Mouse (Mus musculus): Measurements from ENCODE around the gene D5Ertd579e. TPM values are rescaled to one million over a fixed set of nuclear protein-coding genes. Genes with fewer than 3 reads are reported as not detected.

D5Ertd579e gene
- polyA plus RNA-seq, 1 experiment from 2014 or later = 25.7 TPM

DNA sequence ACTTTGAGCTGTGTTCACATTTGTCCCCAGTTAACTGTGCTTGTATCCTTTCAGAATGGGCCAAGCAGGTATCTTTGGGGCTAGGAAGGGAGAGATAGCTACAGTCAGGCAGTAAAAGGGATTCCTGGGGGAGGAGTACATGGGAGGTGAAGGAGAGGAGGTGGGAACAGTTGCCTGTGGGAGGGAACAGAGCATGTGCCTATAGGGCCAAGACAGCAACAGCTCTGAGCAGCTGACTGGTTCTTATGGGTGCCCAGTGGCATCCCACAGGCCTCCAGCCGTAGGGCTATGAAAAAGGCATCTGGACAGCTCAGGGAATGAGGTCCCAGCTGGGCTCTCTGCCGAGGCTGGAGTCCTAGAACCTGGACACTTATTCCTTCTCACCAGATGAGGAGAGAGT is 21.0 kb upstream of the D5Ertd579e start:
- Histone ChIP-seq H3K27me3 (replicated peaks; ENCODE audit: low read depth, poor library complexity, severe bottlenecking) (peaks cover 3% of the 10 kb centered on the region; the same call in 1 of the 2 replicates), H3K4me1 (peaks cover 18% of the 10 kb centered on the region), H3K27ac (replicated peaks) (no peak overlapping the region), H3K9me3 (no peaks in the 10 kb centered on the region), H3K36me3 (replicated peaks) (no peaks in the 10 kb centered on the region), H3K4me3 (no peak overlapping the region)
- 70% methylated on average over 2 of the region's 2 CpGs for WGBS
- DNase-seq (ENCODE audit: low spot score) = no peak

DNA sequence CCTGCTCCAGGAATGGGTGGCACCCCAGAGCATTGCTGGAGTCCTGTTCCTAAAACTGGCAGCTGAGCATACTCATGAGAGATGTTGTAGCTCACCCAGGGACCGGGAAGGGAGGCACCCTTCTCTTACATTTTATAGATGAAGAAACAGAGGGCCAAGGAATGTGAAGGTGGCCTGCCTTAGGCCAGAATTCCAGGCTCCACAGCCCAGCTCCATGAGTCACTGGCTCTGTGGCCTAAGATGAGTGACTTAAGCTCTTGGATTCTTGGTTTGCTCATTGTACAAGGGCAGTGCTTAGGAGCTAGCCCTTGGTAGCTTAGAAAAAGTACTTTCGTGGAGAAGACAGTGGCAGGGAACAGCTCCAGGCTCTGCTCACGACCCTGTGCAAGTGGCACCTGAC is 19.0 kb upstream of the D5Ertd579e start:
- Histone ChIP-seq H3K27ac (replicated peaks) (no peak overlapping the region), H3K9me3 (no peaks in the 10 kb centered on the region), H3K4me1 (peaks cover 19% of the 10 kb centered on the region), H3K36me3 (replicated peaks) (no peaks in the 10 kb centered on the region), H3K4me3 (no peak overlapping the region), H3K27me3 (replicated peaks; ENCODE audit: low read depth, poor library complexity, severe bottlenecking) (peaks cover 8% of the 10 kb centered on the region; the same call in 1 of the 2 replicates)
- 67% methylated on average over 3 of the region's 3 CpGs for WGBS
- no peak for DNase-seq (ENCODE audit: low spot score)

DNA sequence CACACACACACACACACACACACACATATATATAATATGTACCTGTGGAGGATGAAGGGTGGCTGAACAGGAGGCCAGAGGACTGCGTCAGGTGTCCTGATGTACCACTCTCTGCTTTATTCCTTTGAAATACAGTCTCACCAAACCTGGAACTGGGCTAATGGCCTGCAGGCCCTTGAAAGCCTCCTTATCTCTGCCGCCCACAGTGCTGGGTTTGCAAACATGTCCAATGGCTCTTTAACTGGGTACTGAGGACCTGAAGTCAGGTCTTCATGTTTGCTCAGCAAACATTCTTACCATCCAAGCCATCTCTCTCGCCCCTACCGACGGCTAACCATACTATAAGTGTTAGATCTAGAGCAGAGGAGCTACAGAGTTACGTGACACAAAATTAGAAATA is 17.9 kb upstream of the D5Ertd579e start:
- peaks cover 8% of the 10 kb centered on the region; the same call in 1 of the 2 replicates for H3K27me3 ChIP-seq (replicated peaks; ENCODE audit: low read depth, poor library complexity, severe bottlenecking)
- H3K4me1 ChIP-seq = peaks cover 19% of the 10 kb centered on the region
- peak overlapping the region; percentile 22; the same call in 1 of the 2 replicates for H3K27ac ChIP-seq (replicated peaks)
- H3K4me3 ChIP-seq = no peak overlapping the region
- H3K36me3 ChIP-seq (replicated peaks) = no peaks in the 10 kb centered on the region
- WGBS = 84% methylated on average over 6 of the region's 6 CpGs
- H3K9me3 ChIP-seq = no peaks in the 10 kb centered on the region
- no peak for DNase-seq (ENCODE audit: low spot score)

DNA sequence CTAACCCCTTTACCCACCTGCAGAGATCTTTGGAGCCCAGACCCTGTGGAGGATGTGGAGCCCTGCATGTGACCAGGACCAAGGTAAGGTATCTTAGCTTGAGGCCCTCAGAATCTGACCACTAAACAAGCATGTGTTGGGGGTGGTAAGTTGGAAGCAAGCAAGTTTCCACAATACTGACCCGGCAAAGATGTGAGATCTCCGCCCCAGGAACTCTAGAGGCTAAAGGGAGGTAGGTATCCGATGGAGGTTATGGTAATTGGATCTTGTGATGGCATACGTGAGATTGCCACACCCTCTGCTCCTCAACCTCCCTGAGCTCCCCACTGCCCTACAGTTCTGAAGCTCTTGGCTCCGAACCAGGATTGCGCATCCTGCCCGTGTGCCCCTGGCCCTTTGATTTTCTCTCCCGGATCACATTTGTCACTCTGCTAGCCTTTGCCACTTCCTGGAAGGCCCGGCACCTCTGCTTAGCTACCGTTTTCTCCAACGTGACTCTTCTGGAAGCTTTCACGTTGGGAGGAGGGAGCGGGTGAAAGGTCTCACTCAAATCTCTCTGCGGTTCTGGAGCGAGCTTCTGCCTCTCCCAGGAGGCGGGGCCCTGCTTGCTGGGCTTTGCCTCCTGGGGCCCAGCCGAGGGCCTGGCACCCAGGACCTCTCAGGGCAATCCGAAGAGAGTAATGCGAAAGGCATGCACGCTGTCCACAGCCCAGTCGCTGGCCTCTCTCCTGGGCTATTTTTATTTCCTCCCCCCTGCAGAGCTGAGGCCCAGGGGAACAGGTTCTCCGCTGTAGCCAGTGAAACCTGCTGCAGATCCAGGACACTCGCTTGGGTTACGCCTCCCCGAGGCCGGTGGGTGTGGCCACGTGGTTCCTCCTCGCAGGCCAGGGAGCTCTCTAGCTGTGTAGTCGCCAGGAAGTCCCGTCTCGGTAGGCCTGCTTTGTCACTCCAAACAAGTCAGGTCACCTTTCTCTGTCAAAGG is 17.0 kb upstream of the D5Ertd579e start:
- Histone ChIP-seq H3K27me3 (replicated peaks; ENCODE audit: low read depth, poor library complexity, severe bottlenecking) (peaks cover 8% of the 10 kb centered on the region; the same call in 1 of the 2 replicates), H3K4me3 (peak overlapping the region; percentile 54), H3K9me3 (no peaks in the 10 kb centered on the region), H3K4me1 (peaks cover 19% of the 10 kb centered on the region), H3K36me3 (replicated peaks) (no peaks in the 10 kb centered on the region), H3K27ac (replicated peaks) (peak overlapping the region; percentile 68)
- WGBS = 5% methylated on average over 31 of the region's 31 CpGs
- DNase-seq (ENCODE audit: low spot score) = peak; percentile 81

DNA sequence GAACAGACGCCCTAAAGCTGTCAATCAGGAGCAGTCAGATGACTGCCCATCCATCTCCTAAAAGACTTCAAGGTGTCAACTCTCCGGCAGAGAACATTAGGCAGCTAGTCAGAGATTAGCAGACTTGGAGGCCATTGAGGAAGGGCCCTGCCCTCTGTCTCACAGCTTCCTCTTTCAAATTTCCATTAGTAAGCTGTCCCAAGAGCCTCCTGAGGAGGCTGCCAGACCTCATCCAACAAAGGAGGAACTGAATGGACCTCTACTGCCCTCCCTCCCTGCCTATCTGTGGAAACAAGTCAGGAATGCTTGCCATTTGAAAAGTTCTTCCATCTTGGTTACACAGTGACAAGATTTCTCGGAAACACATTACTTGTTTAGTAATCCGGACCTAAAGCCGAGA is 16.0 kb upstream of the D5Ertd579e start:
- no peaks in the 10 kb centered on the region for H3K9me3 ChIP-seq
- no peak overlapping the region for H3K27ac ChIP-seq (replicated peaks)
- no peaks in the 10 kb centered on the region for H3K36me3 ChIP-seq (replicated peaks)
- WGBS = 43% methylated on average over 5 of the region's 5 CpGs
- H3K27me3 ChIP-seq (replicated peaks; ENCODE audit: low read depth, poor library complexity, severe bottlenecking) = peaks cover 8% of the 10 kb centered on the region; the same call in 1 of the 2 replicates
- no peak for DNase-seq (ENCODE audit: low spot score)
- H3K4me1 ChIP-seq = peaks cover 19% of the 10 kb centered on the region
- H3K4me3 ChIP-seq = no peak overlapping the region

DNA sequence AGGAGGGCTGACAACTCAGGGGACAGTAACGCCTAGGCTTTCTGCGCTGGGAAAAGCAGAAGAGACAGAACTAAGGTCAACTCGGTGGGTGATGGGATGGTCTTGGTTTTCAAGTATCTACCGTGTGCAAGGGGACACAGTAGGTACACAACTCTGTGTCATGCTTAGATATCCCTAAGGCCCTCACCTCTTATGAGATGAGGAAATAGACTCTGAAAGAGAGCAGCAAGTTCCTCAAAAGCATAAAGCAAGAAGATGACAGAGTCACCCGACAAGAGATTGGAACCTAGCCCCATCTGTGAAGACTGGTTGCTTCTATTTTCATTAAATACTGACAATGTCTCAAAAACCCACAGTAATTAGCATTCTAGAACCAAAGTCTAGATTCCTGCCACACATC is 10.0 kb upstream of the D5Ertd579e start:
- 80% methylated on average over 5 of the region's 5 CpGs for WGBS
- DNase-seq (ENCODE audit: low spot score) = no peak

DNA sequence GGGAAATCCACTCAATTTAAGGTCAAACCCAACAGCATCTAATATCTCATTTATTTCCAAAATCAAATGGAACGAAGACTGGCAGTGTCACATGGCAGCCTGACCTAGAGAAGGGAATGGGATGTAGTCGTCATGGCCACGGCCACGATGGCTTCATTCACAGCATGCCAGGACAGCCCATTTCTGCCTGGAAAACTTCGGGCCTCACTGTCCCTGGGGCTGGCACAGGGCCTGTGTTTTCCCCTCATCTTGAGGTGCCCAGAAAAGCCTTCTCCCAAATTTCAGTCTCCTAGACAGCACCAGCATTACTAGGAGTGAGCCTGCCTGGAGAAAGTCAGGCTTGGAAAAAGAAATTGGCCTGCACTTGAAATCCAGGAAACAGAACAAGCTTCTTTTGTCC is 9.6 kb upstream of the D5Ertd579e start:
- H3K4me1 ChIP-seq = no peaks in the 10 kb centered on the region
- H3K9me3 ChIP-seq = no peaks in the 10 kb centered on the region
- DNase-seq (ENCODE audit: low spot score) = no peak
- no peak overlapping the region for H3K27ac ChIP-seq (replicated peaks)
- no peaks in the 10 kb centered on the region for H3K27me3 ChIP-seq (replicated peaks; ENCODE audit: low read depth, poor library complexity, severe bottlenecking)
- no peak overlapping the region for H3K4me3 ChIP-seq
- 83% methylated on average over 5 of the region's 5 CpGs for WGBS
- H3K36me3 ChIP-seq (replicated peaks) = no peaks in the 10 kb centered on the region

More for the DNA sequence above, 10.0 kb upstream of the D5Ertd579e start:
- no peaks in the 10 kb centered on the region for H3K36me3 ChIP-seq (replicated peaks)
- no peaks in the 10 kb centered on the region for H3K4me1 ChIP-seq
- H3K4me3 ChIP-seq = no peak overlapping the region
- no peak overlapping the region for H3K27ac ChIP-seq (replicated peaks)
- no peaks in the 10 kb centered on the region for H3K27me3 ChIP-seq (replicated peaks; ENCODE audit: low read depth, poor library complexity, severe bottlenecking)
- H3K9me3 ChIP-seq = no peaks in the 10 kb centered on the region

DNA sequence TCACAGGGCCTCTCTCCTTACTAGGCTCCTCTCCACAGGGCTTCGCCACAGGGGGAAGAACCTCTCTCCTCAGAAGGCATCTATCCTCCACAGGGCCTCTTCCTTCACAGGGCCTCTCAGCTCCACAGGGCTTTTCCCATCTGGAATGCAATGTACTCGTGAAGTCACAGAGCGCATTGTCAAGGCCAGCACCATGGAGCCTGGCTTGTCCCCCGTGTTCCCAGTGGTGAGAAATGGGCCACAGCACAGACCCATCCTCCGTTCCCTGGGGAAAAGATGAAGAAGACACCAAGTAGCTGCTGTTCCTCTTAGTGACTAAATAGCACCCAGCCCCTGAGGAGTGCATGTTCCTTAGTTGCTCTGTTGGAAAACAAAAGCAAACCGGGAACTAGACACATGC is 8.9 kb upstream of the D5Ertd579e start:
- DNase-seq (ENCODE audit: low spot score) = no peak

DNA sequence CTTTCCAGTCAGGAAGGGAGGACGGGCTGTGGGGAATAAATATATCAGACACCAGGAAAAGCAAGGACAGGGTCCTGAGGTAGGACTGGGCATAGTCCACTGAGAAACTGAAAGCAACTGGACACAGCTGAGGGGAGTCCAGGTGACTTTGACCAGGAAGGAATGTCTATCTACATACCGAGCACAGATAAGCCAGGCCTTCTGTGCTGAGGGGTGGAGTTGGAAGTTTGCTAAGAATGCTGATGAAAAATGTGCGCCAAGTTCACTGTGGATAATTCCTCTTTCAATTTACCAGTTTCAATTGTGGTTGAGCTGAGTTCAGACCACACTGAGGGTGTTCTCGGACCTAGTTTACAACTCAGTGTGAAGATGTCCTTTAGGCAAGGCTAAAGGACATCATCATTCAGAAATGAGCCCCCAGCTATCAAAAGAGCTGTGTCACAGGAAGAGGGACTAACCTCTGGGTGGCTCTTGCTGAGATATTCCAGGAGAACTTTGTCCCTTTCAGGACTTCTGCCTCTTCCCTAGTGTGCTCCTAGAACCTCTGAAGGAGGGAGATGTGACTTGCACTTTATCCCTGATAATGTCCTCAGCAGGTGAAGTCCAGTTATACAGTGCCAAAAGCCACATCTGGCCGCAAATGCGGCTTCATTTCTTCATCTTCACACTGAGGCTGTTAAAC is 5.3 kb upstream of the D5Ertd579e start:
- WGBS = 81% methylated on average over 6 of the region's 6 CpGs
- H3K4me1 ChIP-seq = peaks cover 5% of the 10 kb centered on the region; the same call in 1 of the 2 replicates
- H3K27ac ChIP-seq (replicated peaks) = no peak overlapping the region
- H3K9me3 ChIP-seq = no peaks in the 10 kb centered on the region
- no peak for DNase-seq (ENCODE audit: low spot score)
- H3K27me3 ChIP-seq (replicated peaks; ENCODE audit: low read depth, poor library complexity, severe bottlenecking) = no peaks in the 10 kb centered on the region
- no peaks in the 10 kb centered on the region for H3K36me3 ChIP-seq (replicated peaks)
- no peak overlapping the region for H3K4me3 ChIP-seq

More for the DNA sequence above, 8.9 kb upstream of the D5Ertd579e start:
- WGBS = 86% methylated on average over 6 of the region's 6 CpGs
- Histone ChIP-seq H3K27me3 (replicated peaks; ENCODE audit: low read depth, poor library complexity, severe bottlenecking) (no peaks in the 10 kb centered on the region), H3K36me3 (replicated peaks) (no peaks in the 10 kb centered on the region), H3K27ac (replicated peaks) (no peak overlapping the region), H3K4me3 (no peak overlapping the region), H3K9me3 (no peaks in the 10 kb centered on the region), H3K4me1 (no peaks in the 10 kb centered on the region)

DNA sequence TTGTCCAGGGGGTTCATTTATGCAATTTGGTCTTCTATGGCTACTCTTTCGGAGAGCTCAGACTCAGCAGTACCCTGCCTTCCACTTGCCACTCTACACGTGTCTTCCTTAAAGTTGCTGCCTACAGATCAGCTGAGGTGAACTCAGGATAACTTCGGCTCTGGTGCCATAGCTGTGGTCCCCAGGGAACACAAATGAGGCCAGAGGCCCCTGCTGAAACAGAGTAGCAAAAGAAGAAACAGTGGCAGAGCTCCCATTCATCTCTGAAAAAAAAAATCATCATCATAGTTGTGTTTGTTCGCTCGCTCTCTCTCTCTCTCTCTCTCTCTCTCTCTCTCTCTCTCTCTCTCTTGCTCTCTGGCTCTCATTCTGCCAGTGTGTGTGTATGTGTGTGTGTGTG is 2.9 kb upstream of the D5Ertd579e start:
- DNase-seq (ENCODE audit: low spot score) = no peak

DNA sequence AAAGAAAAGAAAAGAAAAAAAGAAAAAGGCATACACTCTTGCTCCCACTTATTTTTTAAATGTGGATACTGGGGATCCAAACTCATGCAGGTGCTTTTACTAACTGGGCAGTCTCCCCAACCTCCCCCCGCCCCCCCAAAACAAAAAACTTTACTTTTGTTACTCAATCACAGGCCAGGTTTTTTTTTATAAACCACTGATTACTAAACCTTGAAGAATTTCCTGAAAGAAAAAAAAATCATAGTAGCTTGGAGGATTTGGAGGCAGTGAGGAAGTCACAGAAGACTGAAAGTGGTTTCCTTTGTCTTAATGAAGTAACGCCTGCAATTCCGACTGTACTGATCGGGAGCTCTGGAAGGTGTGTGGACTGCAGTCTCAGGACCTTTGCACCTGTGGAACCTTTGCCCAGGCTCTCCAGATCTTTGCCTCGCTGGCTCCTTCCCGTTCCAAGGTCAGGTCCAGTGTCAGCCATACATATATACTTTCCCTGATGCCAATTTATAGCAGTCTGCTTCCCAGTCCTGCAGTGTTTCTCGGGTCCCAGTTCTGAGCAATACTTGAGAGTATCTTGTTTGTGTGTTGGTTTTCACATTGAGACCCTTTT is 2.3 kb upstream of the D5Ertd579e start:
- no peaks in the 10 kb centered on the region for H3K27me3 ChIP-seq (replicated peaks; ENCODE audit: low read depth, poor library complexity, severe bottlenecking)

More for the DNA sequence above, 2.9 kb upstream of the D5Ertd579e start:
- no peaks in the 10 kb centered on the region for H3K9me3 ChIP-seq
- H3K4me3 ChIP-seq = no peak overlapping the region
- no peaks in the 10 kb centered on the region for H3K27me3 ChIP-seq (replicated peaks; ENCODE audit: low read depth, poor library complexity, severe bottlenecking)
- 0 out of 2 replicates have a peak, but pooled peaks cover under 1% of the 10 kb centered on the region for H3K36me3 ChIP-seq (replicated peaks)
- whole genome bisulfite sequencing = 84% methylated on average over 5 of the region's 5 CpGs
- no peak overlapping the region for H3K27ac ChIP-seq (replicated peaks)
- H3K4me1 ChIP-seq = peaks cover 21% of the 10 kb centered on the region

More for the DNA sequence above, 2.3 kb upstream of the D5Ertd579e start:
- Histone ChIP-seq H3K9me3 (no peaks in the 10 kb centered on the region), H3K36me3 (replicated peaks) (0 out of 2 replicates have a peak, but pooled peaks cover 5% of the 10 kb centered on the region), H3K4me3 (no peak overlapping the region), H3K27ac (replicated peaks) (no peak overlapping the region), H3K4me1 (peaks cover 26% of the 10 kb centered on the region)
- 79% methylated on average over 7 of the region's 7 CpGs for WGBS
- DNase-seq (ENCODE audit: low spot score) = no peak

All from embryonic facial prominence, embryonic 10.5 days (tissue).